21 mouse cellular contexts compared by ENCODE assay signal in genomic region chr1:132205958-132206357, GRCm38 (mm10). TPM values are rescaled to one million over a fixed set of nuclear protein-coding genes. Genes with fewer than 3 reads are reported as not detected.
DNase-seq lines count a peak whose midpoint lies in the region; ATAC-seq and TF ChIP-seq lines count a peak whose summit lies in the region.
"Had no signal": no experiment of that assay in that cellular context is flagged by ENCODE, and none has a peak within 500 bp of the region (broad histone marks: within the 10 kb centered on the region; RNA-seq: fewer than 3 reads in every experiment).

No protein-coding gene starts in this region.

- no peak overlapping the region for H3K4me3 ChIP-seq in hindbrain, embryonic 16.5 days (ENCODE audit: low read length)
- no peak overlapping the region for H3K4me3 ChIP-seq in hindbrain, postnatal 0 days (ENCODE audit: low read length)
- H3K4me3 ChIP-seq in limb, embryonic 12.5 days (replicated peaks) = no peak overlapping the region
- H3K4me3 ChIP-seq in midbrain, postnatal 0 days (ENCODE audit: low read depth, low read length) = no peak overlapping the region
- no peak overlapping the region for H3K4me3 ChIP-seq in kidney, embryonic 16.5 days (ENCODE audit: low read length)
- H3K4me3 ChIP-seq: kidney, embryonic 15.5 days; layer of hippocampus, adult 2 months; lung, embryonic 15.5 days; myocyte had no signal

- H3K4me2 ChIP-seq in hindbrain, embryonic 16.5 days (ENCODE audit: low read length) = no peak overlapping the region
- no peak overlapping the region for H3K4me2 ChIP-seq in hindbrain, postnatal 0 days (ENCODE audit: low read depth, low read length)
- no peak overlapping the region for H3K4me2 ChIP-seq in limb, embryonic 12.5 days
- H3K4me2 ChIP-seq in midbrain, postnatal 0 days (ENCODE audit: low read depth, low read length, poor library complexity, severe bottlenecking) = no peak overlapping the region
- H3K4me2 ChIP-seq in kidney, embryonic 16.5 days (replicated peaks; ENCODE audit: low read depth, low read length) = no peak overlapping the region
- H3K4me2 ChIP-seq: kidney, embryonic 15.5 days; lung, embryonic 15.5 days had no signal

- no peak overlapping the region for H3K9ac ChIP-seq in hindbrain, embryonic 16.5 days (ENCODE audit: low read depth, low read length)
- no peak overlapping the region for H3K9ac ChIP-seq in hindbrain, postnatal 0 days (replicated peaks; ENCODE audit: low read length)
- H3K9ac ChIP-seq in limb, embryonic 12.5 days (replicated peaks) = 0 out of 2 replicates have a peak overlapping the region, but pooled peaks have one; percentile 2
- no peak overlapping the region for H3K9ac ChIP-seq in midbrain, postnatal 0 days (replicated peaks; ENCODE audit: low read length, poor library complexity, severe bottlenecking)
- H3K9ac ChIP-seq in kidney, embryonic 16.5 days (replicated peaks; ENCODE audit: low read length) = no peak overlapping the region; the same call in 1 of the 2 replicates
- H3K9ac ChIP-seq: kidney, embryonic 15.5 days; lung, embryonic 15.5 days had no signal

- H3K36me3 ChIP-seq in hindbrain, embryonic 16.5 days (ENCODE audit: control insufficient read depth, insufficient read depth, low read length) = no peaks in the 10 kb centered on the region
- H3K36me3 ChIP-seq in hindbrain, postnatal 0 days (ENCODE audit: insufficient read depth, low read length) = no peaks in the 10 kb centered on the region
- no peaks in the 10 kb centered on the region for H3K36me3 ChIP-seq in limb, embryonic 12.5 days
- no peaks in the 10 kb centered on the region for H3K36me3 ChIP-seq in midbrain, postnatal 0 days (ENCODE audit: insufficient read depth, low read length)
- no peaks in the 10 kb centered on the region for H3K36me3 ChIP-seq in kidney, embryonic 16.5 days (ENCODE audit: insufficient read depth, low read length)
- H3K36me3 ChIP-seq: kidney, embryonic 15.5 days; lung, embryonic 15.5 days had no signal

- no peak for TF ChIP-seq CTCF in hindbrain, postnatal 0 days (IDR thresholded peaks at IDR 0.05; ENCODE audit: low read depth)
- TF ChIP-seq CTCF in midbrain, postnatal 0 days (IDR thresholded peaks at IDR 0.05) = no peak

- H3K4me1 ChIP-seq in hindbrain, embryonic 16.5 days (ENCODE audit: control insufficient read depth, insufficient read depth, low read depth, low read length) = peaks cover 38% of the 10 kb centered on the region
- H3K4me1 ChIP-seq in hindbrain, postnatal 0 days (ENCODE audit: insufficient read depth, low read length) = peaks cover 29% of the 10 kb centered on the region
- peaks cover 48% of the 10 kb centered on the region for H3K4me1 ChIP-seq in limb, embryonic 12.5 days (replicated peaks)
- H3K4me1 ChIP-seq in midbrain, postnatal 0 days (ENCODE audit: insufficient read depth, low read length) = peaks cover 36% of the 10 kb centered on the region
- peaks cover 15% of the 10 kb centered on the region for H3K4me1 ChIP-seq in kidney, embryonic 16.5 days (ENCODE audit: insufficient read depth, low read length)

- H3K9me3 ChIP-seq in hindbrain, embryonic 16.5 days (ENCODE audit: control insufficient read depth, low read length) = no peaks in the 10 kb centered on the region
- no peaks in the 10 kb centered on the region for H3K9me3 ChIP-seq in hindbrain, postnatal 0 days (ENCODE audit: low read length)
- H3K9me3 ChIP-seq in limb, embryonic 12.5 days = no peaks in the 10 kb centered on the region
- H3K9me3 ChIP-seq in midbrain, postnatal 0 days (ENCODE audit: low read length) = no peaks in the 10 kb centered on the region
- H3K9me3 ChIP-seq in kidney, embryonic 16.5 days (ENCODE audit: low read length) = no peaks in the 10 kb centered on the region
- H3K9me3 ChIP-seq: kidney, embryonic 15.5 days; lung, embryonic 15.5 days had no signal

- no peaks in the 10 kb centered on the region for H3K27me3 ChIP-seq in hindbrain, embryonic 16.5 days (replicated peaks; ENCODE audit: control insufficient read depth, insufficient read depth, low read length)
- H3K27me3 ChIP-seq in hindbrain, postnatal 0 days (ENCODE audit: insufficient read depth, low read length) = no peaks in the 10 kb centered on the region
- peaks cover 11% of the 10 kb centered on the region; the same call in 1 of the 2 replicates for H3K27me3 ChIP-seq in limb, embryonic 12.5 days
- H3K27me3 ChIP-seq in midbrain, postnatal 0 days (ENCODE audit: insufficient read depth, low read length) = no peaks in the 10 kb centered on the region
- H3K27me3 ChIP-seq in kidney, embryonic 16.5 days (ENCODE audit: insufficient read depth, low read length) = peaks cover 2% of the 10 kb centered on the region

- peak; percentile 58 for DNase-seq in adrenal gland, postnatal 10 days
- no peak for DNase-seq in adrenal gland, postnatal 4 days (ENCODE audit: low spot score in 2 of 2)
- DNase-seq in hindbrain, postnatal 0 days (ENCODE audit: low spot score) = no peak
- no peak for DNase-seq in midbrain, postnatal 0 days (ENCODE audit: low spot score)
- no peak for DNase-seq in thymus, postnatal 14 days
- DNase-seq: cerebellum, postnatal 14 days; heart, adult 11 months; thymus, postnatal 36 days had no signal

- 0 out of 2 replicates have a peak overlapping the region, but pooled peaks have one; percentile 12 for H3K27ac ChIP-seq in hindbrain, embryonic 16.5 days (ENCODE audit: low read depth, low read length)
- no peak overlapping the region for H3K27ac ChIP-seq in hindbrain, postnatal 0 days
- H3K27ac ChIP-seq in limb, embryonic 12.5 days = no peak overlapping the region
- H3K27ac ChIP-seq in midbrain, postnatal 0 days (ENCODE audit: low read depth, low read length) = 0 out of 2 replicates have a peak overlapping the region, but pooled peaks have one; percentile 32
- no peak overlapping the region for H3K27ac ChIP-seq in kidney, embryonic 16.5 days (ENCODE audit: low read length)
- H3K27ac ChIP-seq: kidney, embryonic 15.5 days; layer of hippocampus, adult 2 months; lung, embryonic 15.5 days; stomach, postnatal 0 days had no signal

- 77% methylated on average over 5 of the region's 5 CpGs for WGBS in hindbrain, embryonic 16.5 days
- WGBS in hindbrain, postnatal 0 days = 79% methylated on average over 5 of the region's 5 CpGs
- 56% methylated on average over 5 of the region's 5 CpGs for WGBS in limb, embryonic 12.5 days
- WGBS in midbrain, postnatal 0 days = 74% methylated on average over 5 of the region's 5 CpGs
- WGBS in kidney, embryonic 16.5 days = 44% methylated on average over 5 of the region's 5 CpGs

- no peak for ATAC-seq in hindbrain, embryonic 16.5 days
- no peak for ATAC-seq in hindbrain, postnatal 0 days
- ATAC-seq in limb, embryonic 12.5 days (ENCODE audit: insufficient number of reproducible peaks, insufficient read depth, low FRiP score, low TSS enrichment, low read depth) = no peak
- ATAC-seq in midbrain, postnatal 0 days (ENCODE audit: low FRiP score) = no peak
- no peak for ATAC-seq in kidney, embryonic 16.5 days (ENCODE audit: low FRiP score, low TSS enrichment)

RNA-seq across cellular contexts. Expression of gene AC124108.1, which starts 14.7 kb away (rescaled TPM):
- under 1 TPM in 1 of 2 experiments, not detected in 1; 0.15 TPM for total RNA-seq in adrenal gland, postnatal 10 days (2021)
- under 1 TPM; 0.17 to 0.25 TPM for total RNA-seq in adrenal gland, postnatal 4 days (2021)
- 1.8 and 2.3 TPM in 2 replicates for polyA plus RNA-seq in hindbrain, embryonic 16.5 days (2015; fragmentation: Nextera tagmentation; extraction: Ambion mirVana)
- 2.0 and 4.8 TPM in 2 replicates for total RNA-seq in hindbrain, postnatal 0 days (2014; rRNA removed)
- 0.50 and 0.70 TPM in 2 replicates for polyA plus RNA-seq in hindbrain, postnatal 0 days (2015; fragmentation: Nextera tagmentation; extraction: Ambion mirVana)
- 0.20 and 0.45 TPM in 2 replicates for polyA plus RNA-seq in limb, embryonic 12.5 days (2016; fragmentation: Nextera tagmentation; extraction: Ambion mirVana)
- total RNA-seq in midbrain, postnatal 0 days (2014; rRNA removed) = 3.9 and 6.9 TPM in 2 replicates
- polyA plus RNA-seq in midbrain, postnatal 0 days (2015; fragmentation: Nextera tagmentation; extraction: Ambion mirVana) = 0.50 and 0.54 TPM in 2 replicates
- 0.10 and 0.13 TPM in 2 replicates for polyA plus RNA-seq in kidney, embryonic 16.5 days (2015; fragmentation: Nextera tagmentation; extraction: Ambion mirVana)
- total RNA-seq: liver, adult 2 months; neutrophil, adult 5-6 weeks had no signal
- polyA plus RNA-seq: heart, embryonic 16.5 days; liver, adult 2 months had no signal

RNA-seq across cellular contexts. Expression of gene Lemd1, which starts 14.7 kb away (rescaled TPM):
- under 1 TPM; 0.27 to 0.36 TPM for total RNA-seq in adrenal gland, postnatal 10 days (2021)
- under 1 TPM; 0.17 to 0.67 TPM for total RNA-seq in adrenal gland, postnatal 4 days (2021)
- polyA plus RNA-seq in hindbrain, embryonic 16.5 days (2015; fragmentation: Nextera tagmentation; extraction: Ambion mirVana) = 11.4 and 14.0 TPM in 2 replicates
- 10.9 and 16.6 TPM in 2 replicates for total RNA-seq in hindbrain, postnatal 0 days (2014; rRNA removed)
- 7.9 and 9.0 TPM in 2 replicates for polyA plus RNA-seq in hindbrain, postnatal 0 days (2015; fragmentation: Nextera tagmentation; extraction: Ambion mirVana)
- 0.83 and 1.2 TPM in 2 replicates for polyA plus RNA-seq in limb, embryonic 12.5 days (2016; fragmentation: Nextera tagmentation; extraction: Ambion mirVana)
- total RNA-seq in midbrain, postnatal 0 days (2014; rRNA removed) = 9.3 and 12.6 TPM in 2 replicates
- 11.3 and 12.6 TPM in 2 replicates for polyA plus RNA-seq in midbrain, postnatal 0 days (2015; fragmentation: Nextera tagmentation; extraction: Ambion mirVana)
- polyA plus RNA-seq in kidney, embryonic 16.5 days (2015; fragmentation: Nextera tagmentation; extraction: Ambion mirVana) = 0.21 and 0.32 TPM in 2 replicates
- total RNA-seq: liver, adult 2 months; neutrophil, adult 5-6 weeks had no signal
- polyA plus RNA-seq: heart, embryonic 16.5 days; liver, adult 2 months had no signal

RNA-seq across cellular contexts. Expression of gene Gm10188, which starts 23.6 kb away (rescaled TPM):
- not detected for total RNA-seq in adrenal gland, postnatal 10 days (2021)
- not detected for total RNA-seq in adrenal gland, postnatal 4 days (2021)
- polyA plus RNA-seq in hindbrain, embryonic 16.5 days (2015; fragmentation: Nextera tagmentation; extraction: Ambion mirVana) = not detected in 2 replicates
- total RNA-seq in hindbrain, postnatal 0 days (2014; rRNA removed) = not detected in 2 replicates
- 0.28 TPM in 1 of 2 replicates, not detected in the other for polyA plus RNA-seq in hindbrain, postnatal 0 days (2015; fragmentation: Nextera tagmentation; extraction: Ambion mirVana)
- polyA plus RNA-seq in limb, embryonic 12.5 days (2016; fragmentation: Nextera tagmentation; extraction: Ambion mirVana) = not detected in 2 replicates
- total RNA-seq in midbrain, postnatal 0 days (2014; rRNA removed) = not detected in 2 replicates
- polyA plus RNA-seq in midbrain, postnatal 0 days (2015; fragmentation: Nextera tagmentation; extraction: Ambion mirVana) = 0.22 TPM in 1 of 2 replicates, not detected in the other
- not detected in 2 replicates for polyA plus RNA-seq in kidney, embryonic 16.5 days (2015; fragmentation: Nextera tagmentation; extraction: Ambion mirVana)
- total RNA-seq: ES-E14; layer of hippocampus, adult 2 months; liver, adult 2 months; neutrophil, adult 5-6 weeks had no signal
- polyA plus RNA-seq: embryonic facial prominence, embryonic 11.5 days; heart, embryonic 16.5 days; kidney, embryonic 15.5 days; liver, adult 2 months; lung, embryonic 15.5 days; myocyte; stomach, postnatal 0 days had no signal

Comparison
In these comparisons a context has a peak if more than half of its experiments do, and no peak if none do; other contexts are left out.
1. H3K27ac ChIP-seq: peak in hindbrain, embryonic 16.5 days (single experiment) and midbrain, postnatal 0 days (single experiment); none in hindbrain, postnatal 0 days (single experiment), limb, embryonic 12.5 days (single experiment) and kidney, embryonic 16.5 days (single experiment).